Mouse (Mus musculus) lung, adult 18-20 months (tissue): ENCODE measurements around the gene Dbh.

Source experiments
- DNase-seq, 2 experiments: peaks; one replicate each; pipeline ENCODE4 v3.0.0; 2022; ENCODE audit warnings: mixed read lengths in 2 of 2

Dbh gene

GRCm38 (mm10) chr2:27166074-27166473 is 1.0 kb downstream of the Dbh start:
- DNase-seq = no peak

- DNase-seq = no peak
Observed at GRCm38 (mm10) chr2:27166999-27167398, 2.0 kb downstream of the Dbh start.

- DNase-seq = no peak
Observed at GRCm38 (mm10) chr2:27174242-27174641, 9.2 kb downstream of the Dbh start.

GRCm38 (mm10) chr2:27175696-27176267 is 10.7 kb downstream of the Dbh start:
- no peak for DNase-seq

GRCm38 (mm10) chr2:27179101-27179500 is 14.1 kb downstream of the Dbh start:
- DNase-seq = no peak

- DNase-seq = peak; percentile 14 to 17
Observed at GRCm38 (mm10) chr2:27181907-27182306, 16.9 kb downstream of the Dbh start.

- DNase-seq = no peak
Observed at GRCm38 (mm10) chr2:27183734-27184133, 18.7 kb downstream of the Dbh start.

GRCm38 (mm10) chr2:27187531-27187930 is 22.5 kb downstream of the Dbh start:
- DNase-seq = no peak

GRCm38 (mm10) chr2:27189994-27190393 is 25.0 kb downstream of the Dbh start:
- no peak for DNase-seq

GRCm38 (mm10) chr2:27198551-27199246 is 33.7 kb downstream of the Dbh start:
- no peak for DNase-seq

GRCm38 (mm10) chr2:27200586-27200985 is 35.6 kb downstream of the Dbh start:
- DNase-seq = peak in 1 of 2 experiments; percentile 59

- DNase-seq = no peak
Observed at GRCm38 (mm10) chr2:27205666-27206065, 40.6 kb downstream of the Dbh start.

- peak; percentile 62 to 71 for DNase-seq
Observed at GRCm38 (mm10) chr2:27206128-27206797, 41.2 kb downstream of the Dbh start.

- DNase-seq = peak; percentile 50 to 75
Observed at GRCm38 (mm10) chr2:27207126-27207525, 42.1 kb downstream of the Dbh start.

GRCm38 (mm10) chr2:27209370-27209769 is 44.3 kb downstream of the Dbh start:
- no peak for DNase-seq

- DNase-seq = no peak
Observed at GRCm38 (mm10) chr2:27209816-27210215, 44.8 kb downstream of the Dbh start.

- peak in 1 of 2 experiments; percentile 30 for DNase-seq
Observed at GRCm38 (mm10) chr2:27210255-27210654, 45.2 kb downstream of the Dbh start.

GRCm38 (mm10) chr2:27210676-27211210 is 45.7 kb downstream of the Dbh start:
- no peak for DNase-seq

GRCm38 (mm10) chr2:27211966-27212893 is 47.2 kb downstream of the Dbh start:
- DNase-seq = peak; percentile 40 to 50

- DNase-seq = no peak
Observed at GRCm38 (mm10) chr2:27215537-27215936, 50.5 kb downstream of the Dbh start.

GRCm38 (mm10) chr2:27218121-27218544 is 53.1 kb downstream of the Dbh start:
- no peak for DNase-seq

- no peak for DNase-seq
Observed at GRCm38 (mm10) chr2:27218569-27218968, 53.5 kb downstream of the Dbh start.

- DNase-seq = no peak
Observed at GRCm38 (mm10) chr2:27223012-27223421, 58.0 kb downstream of the Dbh start.
